Comparison of ENCODE assay signal across 9 mouse cellular contexts in the genomic region with DNA sequence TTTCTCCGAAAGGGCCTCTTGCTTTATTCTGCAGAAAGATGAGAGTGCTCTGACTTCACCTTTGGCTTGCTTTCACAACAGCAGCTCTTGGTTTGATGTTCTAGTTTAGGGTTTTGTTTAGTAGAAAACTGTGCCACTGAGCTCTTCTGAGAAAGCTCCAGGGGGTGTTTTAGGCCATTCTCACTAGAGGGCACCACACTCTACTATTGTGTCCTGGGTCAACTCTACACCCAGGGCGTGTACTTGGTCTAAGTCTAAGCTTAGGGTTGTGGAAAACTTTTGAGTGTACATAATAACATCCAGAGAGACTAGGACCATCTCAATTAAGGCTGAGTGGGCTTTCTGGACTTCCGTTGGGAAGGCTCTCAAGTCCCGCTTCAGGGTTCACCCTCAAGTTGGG.
DNase-seq lines count a peak whose midpoint lies in the region; ATAC-seq and TF ChIP-seq lines count a peak whose summit lies in the region.
"Had no signal": no experiment of that assay in that cellular context is flagged by ENCODE, and none has a peak within 500 bp of the region (broad histone marks: within the 10 kb centered on the region; RNA-seq: fewer than 3 reads in every experiment).

No protein-coding gene starts in this region.

- H3K9ac ChIP-seq in kidney, embryonic 14.5 days (ENCODE audit: low read depth, low read length), result no peak overlapping the region
- no peak overlapping the region for H3K9ac ChIP-seq in forebrain, embryonic 13.5 days
- H3K9ac ChIP-seq: liver, embryonic 15.5 days had no signal

- POLR2A ChIA-PET in Patski (lab: Charles Lee), result interaction anchor here (1.0 kb wide), 1 partner anchor 284 kb away, joined by 3 read pairs; no protein-coding TSS in a partner anchor

- ATAC-seq in kidney, embryonic 14.5 days (ENCODE audit: low FRiP score, low TSS enrichment), result no peak
- peak; percentile 83 for ATAC-seq in Patski
- no peak for ATAC-seq in erythroid progenitor cell, adult 5-6 weeks (replicated peaks; ENCODE audit: low FRiP score, poor library complexity, severe bottlenecking)
- ATAC-seq in forebrain, embryonic 13.5 days, result no peak

- peak; percentile 69 for DNase-seq in kidney, adult 2 months
- DNase-seq in Patski (ENCODE audit: low read depth, low spot score), result no peak
- DNase-seq in fibroblast of lung, adult 2 months (ENCODE audit: low read depth), result peak; percentile 20
- peak; percentile 39 for DNase-seq in lung, postnatal 14 days
- DNase-seq in spleen, postnatal 36 days (ENCODE audit: low spot score in 2 of 2), result no peak

- no peaks in the 10 kb centered on the region for H3K4me1 ChIP-seq in kidney, adult 2 months (ENCODE audit: control insufficient read depth, insufficient read depth, low read length)
- H3K4me1 ChIP-seq in kidney, embryonic 14.5 days (ENCODE audit: control insufficient read depth, insufficient read depth, low read length), result no peaks in the 10 kb centered on the region
- peaks cover 8% of the 10 kb centered on the region for H3K4me1 ChIP-seq in forebrain, embryonic 13.5 days
- H3K4me1 ChIP-seq: liver, embryonic 15.5 days had no signal

- H3K4me2 ChIP-seq in kidney, embryonic 14.5 days (replicated peaks; ENCODE audit: low read depth, low read length), result no peak overlapping the region
- no peak overlapping the region for H3K4me2 ChIP-seq in forebrain, embryonic 13.5 days
- H3K4me2 ChIP-seq: liver, embryonic 15.5 days had no signal

- TF ChIP-seq POLR2A in kidney, adult 2 months (IDR thresholded peaks at IDR 0.05; ENCODE audit: low read depth, low read length), result no peak

- 56% methylated on average over 4 of the region's 4 CpGs for WGBS in kidney, adult 2 months
- 90% methylated on average over 4 of the region's 4 CpGs for WGBS in kidney, embryonic 14.5 days
- 86% methylated on average over 4 of the region's 4 CpGs for WGBS in forebrain, embryonic 13.5 days

- H3K27me3 ChIP-seq in kidney, adult 2 months (replicated peaks; ENCODE audit: control insufficient read depth, insufficient read depth, low read length), result no peaks in the 10 kb centered on the region
- H3K27me3 ChIP-seq in kidney, embryonic 14.5 days (ENCODE audit: control insufficient read depth, insufficient read depth, low read length), result no peaks in the 10 kb centered on the region
- no peaks in the 10 kb centered on the region for H3K27me3 ChIP-seq in Patski
- no peaks in the 10 kb centered on the region for H3K27me3 ChIP-seq in forebrain, embryonic 13.5 days
- H3K27me3 ChIP-seq: liver, embryonic 15.5 days had no signal

- H3K4me3 ChIP-seq in kidney, adult 2 months (ENCODE audit: insufficient read depth, low read depth, low read length), result no peak overlapping the region
- no peak overlapping the region for H3K4me3 ChIP-seq in kidney, embryonic 14.5 days (ENCODE audit: low read length)
- H3K4me3 ChIP-seq in forebrain, embryonic 13.5 days, result no peak overlapping the region
- H3K4me3 ChIP-seq: liver, embryonic 15.5 days had no signal

- TF ChIP-seq CTCF in kidney, adult 2 months (conservative IDR thresholded peaks at IDR 0.05; ENCODE audit: insufficient read depth, insufficient read length, low read depth, low read length), result peak; percentile 66
- TF ChIP-seq CTCF in Patski (IDR thresholded peaks at IDR 0.05), result peak; percentile 83

- CTCF ChIA-PET in Patski (lab: Charles Lee), result interaction anchor here (0.7 to 5.7 kb wide), 30 partner anchors 7 to 1163 kb away, joined by 3 to 59 read pairs (median 4); no protein-coding TSS in a partner anchor

- H3K36me3 ChIP-seq in kidney, adult 2 months (ENCODE audit: control insufficient read depth, insufficient read depth, low read length), result no peaks in the 10 kb centered on the region
- peaks cover 8% of the 10 kb centered on the region; the same call in 1 of the 2 replicates for H3K36me3 ChIP-seq in kidney, embryonic 14.5 days (ENCODE audit: control insufficient read depth, insufficient read depth, low read length)
- H3K36me3 ChIP-seq in forebrain, embryonic 13.5 days (ENCODE audit: poor library complexity, severe bottlenecking), result peaks cover 6% of the 10 kb centered on the region; the same call in 1 of the 2 replicates

- H3K27ac ChIP-seq in kidney, adult 2 months (ENCODE audit: insufficient read depth, low read depth, low read length), result no peak overlapping the region
- no peak overlapping the region for H3K27ac ChIP-seq in kidney, embryonic 14.5 days (ENCODE audit: low read depth, low read length)
- H3K27ac ChIP-seq in forebrain, embryonic 13.5 days, result no peak overlapping the region
- H3K27ac ChIP-seq: liver, embryonic 15.5 days had no signal

- in situ Hi-C loops in Patski (cut with MboI; ENCODE audit: low pct_unique_long_range_greater_than_20kb), result loop anchor here (5.0 to 10.0 kb wide), 2 partner anchors 289 to 309 kb away; no protein-coding TSS in a partner anchor

- no peaks in the 10 kb centered on the region for H3K9me3 ChIP-seq in kidney, embryonic 14.5 days (ENCODE audit: control insufficient read depth, low read length)
- H3K9me3 ChIP-seq in forebrain, embryonic 13.5 days (replicated peaks), result no peaks in the 10 kb centered on the region
- H3K9me3 ChIP-seq: liver, embryonic 15.5 days had no signal

Comparison
In these comparisons a context has a peak if more than half of its experiments do, and no peak if none do; other contexts are left out.
1. DNase-seq: peak in kidney, adult 2 months (single experiment), fibroblast of lung, adult 2 months (single experiment) and lung, postnatal 14 days (single experiment); none in Patski (single experiment) and spleen, postnatal 36 days (0 of 2).